ENCODE assay signal across 8 mouse cellular contexts in the genomic region with DNA sequence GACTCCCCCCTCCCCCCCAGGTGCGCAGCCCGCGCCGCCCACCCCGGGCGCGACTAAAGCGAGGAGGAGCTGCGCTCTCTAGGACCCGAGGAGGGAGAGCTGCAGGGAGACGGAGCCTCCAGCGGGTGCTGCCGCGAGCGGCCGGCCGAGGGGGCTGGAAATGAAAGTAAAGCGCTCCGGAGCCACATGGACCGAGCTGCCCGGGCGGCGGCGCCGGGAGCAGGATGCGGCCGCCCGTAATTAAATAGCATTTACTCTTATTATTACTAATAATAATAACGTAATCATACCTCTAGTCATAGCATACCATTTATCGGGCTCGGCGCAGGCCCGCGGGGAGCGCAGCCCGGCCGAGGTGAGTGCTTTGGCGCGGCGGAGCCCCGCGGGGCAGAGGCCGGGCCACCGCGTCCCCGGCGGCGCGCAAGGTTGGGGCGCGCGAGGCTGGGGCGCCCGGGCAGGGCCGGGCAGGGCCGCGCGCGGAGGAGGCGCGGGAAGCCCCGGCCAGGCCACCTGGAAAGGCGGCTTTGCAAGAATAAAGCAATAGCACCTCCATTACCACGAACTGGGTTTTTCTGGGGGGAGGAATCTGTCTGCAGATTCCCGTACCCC. TPM values are rescaled to one million over a fixed set of nuclear protein-coding genes. Genes with fewer than 3 reads are reported as not detected.
DNase-seq lines count a peak whose midpoint lies in the region; ATAC-seq and TF ChIP-seq lines count a peak whose summit lies in the region.

A gene (plus strand): TSS at position 66 of the 609 bp plus-strand sequence.
A gene (minus strand): TSS at position 539 of the 609 bp plus-strand sequence.

- no peaks in the 10 kb centered on the region for H3K36me3 ChIP-seq in limb, embryonic 15.5 days
- no peaks in the 10 kb centered on the region for H3K36me3 ChIP-seq in midbrain, embryonic 16.5 days (ENCODE audit: control insufficient read depth, insufficient read depth, low read length)

- peak within 1 kb of the TSS; percentile 94 for H3K9ac ChIP-seq in limb, embryonic 15.5 days
- H3K9ac ChIP-seq in midbrain, embryonic 16.5 days (ENCODE audit: low read depth, low read length) = peak within 1 kb of the TSS; percentile 94

- peak within 1 kb of the TSS; percentile 63; the same call in 1 of the 2 replicates for H3K27ac ChIP-seq in bone marrow, adult 2 months (ENCODE audit: control insufficient read depth, insufficient read depth, low read depth, low read length, poor library complexity)
- no peak within 1 kb of the TSS; the same call in 1 of the 2 replicates for H3K27ac ChIP-seq in embryonic fibroblast, embryonic 13.5 days (ENCODE audit: insufficient read depth, low read length)
- peak within 1 kb of the TSS; percentile 94 for H3K27ac ChIP-seq in limb, embryonic 15.5 days
- peak within 1 kb of the TSS; percentile 92 for H3K27ac ChIP-seq in midbrain, embryonic 16.5 days (ENCODE audit: low read length)

- peak within 1 kb of the TSS; percentile 89 for H3K4me3 ChIP-seq in bone marrow, adult 2 months (replicated peaks; ENCODE audit: control insufficient read depth, low read depth, low read length)
- peak within 1 kb of the TSS; percentile 86 for H3K4me3 ChIP-seq in embryonic fibroblast, embryonic 13.5 days (ENCODE audit: insufficient read depth, low read length)
- peak within 1 kb of the TSS; percentile 98 for H3K4me3 ChIP-seq in limb, embryonic 15.5 days
- H3K4me3 ChIP-seq in midbrain, embryonic 16.5 days (ENCODE audit: low read depth, low read length) = peak within 1 kb of the TSS; percentile 85

- under 1% methylated on average over 65 of the region's 65 CpGs for WGBS in bone marrow, adult 2 months
- WGBS in limb, embryonic 15.5 days = under 1% methylated on average over 63 of the region's 65 CpGs
- WGBS in midbrain, embryonic 16.5 days = under 1% methylated on average over 56 of the region's 65 CpGs

- no peak; the same call in 1 of the 2 replicates for TF ChIP-seq POLR2A in bone marrow, adult 2 months (IDR thresholded peaks at IDR 0.05; ENCODE audit: borderline replicate concordance, control insufficient read depth, low read depth, low read length)
- peak; percentile 76 for TF ChIP-seq POLR2A in embryonic fibroblast, embryonic 13.5 days (IDR thresholded peaks at IDR 0.05; ENCODE audit: low read depth, low read length)

- peak; percentile 72 to 74 for DNase-seq in B cell, adult 2 months
- DNase-seq in heart, adult 9 months (ENCODE audit: low spot score in 2 of 2) = peak; percentile 76 to 79
- DNase-seq in kidney, adult 9 months = peak; percentile 76
- peak; percentile 42 to 63 for DNase-seq in spleen, postnatal 14 days (ENCODE audit: low spot score in 2 of 2)

- no peaks in the 10 kb centered on the region for H3K9me3 ChIP-seq in limb, embryonic 15.5 days
- H3K9me3 ChIP-seq in midbrain, embryonic 16.5 days (replicated peaks; ENCODE audit: control insufficient read depth, low read length, poor library complexity, severe bottlenecking) = no peaks in the 10 kb centered on the region

- H3K4me1 ChIP-seq in bone marrow, adult 2 months (ENCODE audit: control insufficient read depth, insufficient read depth, low read length) = no peaks in the 10 kb centered on the region
- H3K4me1 ChIP-seq in embryonic fibroblast, embryonic 13.5 days (ENCODE audit: control insufficient read depth, insufficient read depth, low read length) = no peaks in the 10 kb centered on the region
- peaks cover 15% of the 10 kb centered on the region for H3K4me1 ChIP-seq in limb, embryonic 15.5 days
- peaks cover 23% of the 10 kb centered on the region for H3K4me1 ChIP-seq in midbrain, embryonic 16.5 days (ENCODE audit: control insufficient read depth, insufficient read depth, low read length)

- no peaks in the 10 kb centered on the region for H3K27me3 ChIP-seq in limb, embryonic 15.5 days
- H3K27me3 ChIP-seq in midbrain, embryonic 16.5 days (ENCODE audit: control insufficient read depth, insufficient read depth, low read depth, low read length) = no peaks in the 10 kb centered on the region

- peak within 1 kb of the TSS; percentile 79 for H3K4me2 ChIP-seq in limb, embryonic 15.5 days
- H3K4me2 ChIP-seq in midbrain, embryonic 16.5 days (ENCODE audit: low read length) = peak within 1 kb of the TSS; percentile 80

- TF ChIP-seq CTCF in bone marrow, adult 2 months (IDR thresholded peaks at IDR 0.05; ENCODE audit: control insufficient read depth, insufficient read depth, low read length) = no peak
- TF ChIP-seq CTCF in embryonic fibroblast, embryonic 13.5 days (IDR thresholded peaks at IDR 0.05; ENCODE audit: borderline replicate concordance, insufficient read depth, low read length) = no peak

- ATAC-seq in limb, embryonic 15.5 days (ENCODE audit: insufficient number of reproducible peaks, low FRiP score, low TSS enrichment, low read depth) = peak; percentile 74
- ATAC-seq in midbrain, embryonic 16.5 days = peak; percentile 88

RNA-seq across cellular contexts. Expression of the first gene that starts in this region (rescaled TPM):
- polyA plus RNA-seq in bone marrow, adult 2 months (2011; ENCODE audit: insufficient read depth, insufficient read length, low replicate concordance, missing spikeins) = 10.8 and 16.1 TPM in 2 replicates
- 41.2 and 50.6 TPM in 2 replicates for polyA plus RNA-seq in embryonic fibroblast, embryonic 13.5 days (2011; ENCODE audit: insufficient read length, low read depth, missing spikeins)
- 28.7 and 28.9 TPM in 2 replicates for polyA plus RNA-seq in limb, embryonic 15.5 days (2015; fragmentation: Nextera tagmentation; extraction: Ambion mirVana)
- polyA plus RNA-seq in midbrain, embryonic 16.5 days (2015; fragmentation: Nextera tagmentation; extraction: Ambion mirVana) = 53.1 and 54.2 TPM in 2 replicates

RNA-seq across cellular contexts. Expression of the second gene that starts in this region (rescaled TPM):
- polyA plus RNA-seq in bone marrow, adult 2 months (2011; ENCODE audit: insufficient read depth, insufficient read length, low replicate concordance, missing spikeins) = 66.5 and 91.3 TPM in 2 replicates
- 68.2 and 69.1 TPM in 2 replicates for polyA plus RNA-seq in embryonic fibroblast, embryonic 13.5 days (2011; ENCODE audit: insufficient read length, low read depth, missing spikeins)
- 99.6 and 101 TPM in 2 replicates for polyA plus RNA-seq in limb, embryonic 15.5 days (2015; fragmentation: Nextera tagmentation; extraction: Ambion mirVana)
- 157 and 161 TPM in 2 replicates for polyA plus RNA-seq in midbrain, embryonic 16.5 days (2015; fragmentation: Nextera tagmentation; extraction: Ambion mirVana)
